Mouse (Mus musculus) hindbrain, postnatal 0 days (tissue): ENCODE measurements at regions not wholly inside any gene's neighbourhood (a gene's known extent, or its start where the extent isn't known, plus 50 kb on each side); places are given as distances from the start of the nearest gene placed in this dataset.

ENCODE experiments used
- ATAC-seq: fragments of 200-750 bp; cut with Nextera tagmentation; 2 replicates; pipeline ENCODE4 v1.8.0; 2017; ENCODE audit warnings: mild to moderate bottlenecking, moderate TSS enrichment, moderate library complexity
- DNase-seq: peaks from one replicate; pipeline ENCODE4 v3.0.0-alpha.2; 2015; ENCODE audit warnings: low spot score
- H3K27ac ChIP-seq: fragments of 300-500 bp; sonication (generic); 2 replicates; pipeline ENCODE4 v1.5.1; 2014; ENCODE audit warnings: mild to moderate bottlenecking
- H3K27me3 ChIP-seq: fragments of 300-500 bp; sonication (generic); 2 replicates; pipeline ENCODE4 v1.6.1; 2014; ENCODE audit warnings: low read length, mixed read lengths; ENCODE audit not compliant: insufficient read depth
- H3K36me3 ChIP-seq: fragments of 300-500 bp; sonication (generic); 2 replicates; pipeline ENCODE4 v1.6.1; 2014; ENCODE audit warnings: low read length, mixed read lengths; ENCODE audit not compliant: insufficient read depth
- H3K4me1 ChIP-seq: fragments of 300-500 bp; sonication (generic); 2 replicates; pipeline ENCODE4 v1.6.1; 2014; ENCODE audit warnings: antibody characterized with exemption, low read length, mixed read lengths; ENCODE audit not compliant: insufficient read depth
- H3K4me2 ChIP-seq: fragments of 300-500 bp; sonication (generic); 2 replicates; pipeline ENCODE4 v1.6.1; 2014; ENCODE audit warnings: low read depth, mild to moderate bottlenecking, low read length, moderate library complexity, mixed read lengths
- H3K4me3 ChIP-seq: fragments of 300-500 bp; sonication (generic); 2 replicates; pipeline ENCODE4 v1.5.1; 2014; ENCODE audit warnings: low read length
- H3K9ac ChIP-seq: fragments of 300-500 bp; sonication (generic); replicated peaks from 2 replicates; pipeline ENCODE4 v1.6.1; 2014; ENCODE audit warnings: mild to moderate bottlenecking, low read length, moderate library complexity, mixed read lengths
- H3K9me3 ChIP-seq: fragments of 300-500 bp; sonication (generic); 2 replicates; pipeline ENCODE4 v1.6.1; 2016; ENCODE audit warnings: low read length, mixed read lengths
- CTCF ChIP-seq: IDR thresholded peaks from 2 replicates; pipeline ENCODE4 v1.5.1; 2016; ENCODE audit warnings: antibody characterized with exemption, control low read depth, low read depth
- WGBS: fragments of 180-500 bp; shearing (Covaris S2); extraction: QIAGEN DNeasy Blood & Tissue Kit; methylation state at CpG from one replicate; pipeline ENCODE4 v1.1.7; 2014; 5-methylcytosine and 5-hydroxymethylcytosine counted together

GRCm38 (mm10) chr13:90777123-90777951, 127.8 kb downstream of the Atp6ap1l start:
- WGBS, result 67% methylated on average over 5 of the region's 5 CpGs
- H3K4me3 ChIP-seq, result no peak overlapping the region
- no peaks in the 10 kb centered on the region for H3K9me3 ChIP-seq
- peak overlapping the region; percentile 58; the same call in 1 of the 2 replicates for H3K27ac ChIP-seq
- no peak overlapping the region for H3K9ac ChIP-seq
- TF ChIP-seq CTCF, result no peak
- H3K27me3 ChIP-seq, result no peaks in the 10 kb centered on the region
- DNase-seq (peak; percentile 22), ATAC-seq (peak; percentile 63; the same call in 1 of the 2 replicates)
- no peaks in the 10 kb centered on the region for H3K4me1 ChIP-seq
- H3K4me2 ChIP-seq, result no peak overlapping the region
- no peaks in the 10 kb centered on the region for H3K36me3 ChIP-seq

GRCm38 (mm10) chr13:90762154-90762553, 143.0 kb downstream of the Atp6ap1l start:
- H3K27ac ChIP-seq, result no peak overlapping the region
- no peaks in the 10 kb centered on the region for H3K27me3 ChIP-seq
- H3K36me3 ChIP-seq, result no peaks in the 10 kb centered on the region
- DNase-seq (no peak), ATAC-seq (no peak)
- H3K9ac ChIP-seq, result no peak overlapping the region
- WGBS, result 66% methylated on average over 2 of the region's 2 CpGs
- no peaks in the 10 kb centered on the region for H3K4me1 ChIP-seq
- no peak overlapping the region for H3K4me3 ChIP-seq
- H3K9me3 ChIP-seq, result no peaks in the 10 kb centered on the region
- no peak for TF ChIP-seq CTCF
- H3K4me2 ChIP-seq, result no peak overlapping the region

- no peaks in the 10 kb centered on the region for H3K4me1 ChIP-seq
- 86% methylated on average over 4 of the region's 4 CpGs for WGBS
- ATAC-seq (no peak), DNase-seq (no peak)
- no peak overlapping the region for H3K9ac ChIP-seq
- no peaks in the 10 kb centered on the region for H3K27me3 ChIP-seq
- TF ChIP-seq CTCF, result no peak
- no peak overlapping the region for H3K4me2 ChIP-seq
- H3K36me3 ChIP-seq, result no peaks in the 10 kb centered on the region
- H3K4me3 ChIP-seq, result no peak overlapping the region
- no peak overlapping the region for H3K27ac ChIP-seq
- no peaks in the 10 kb centered on the region for H3K9me3 ChIP-seq
These were observed 144.6 kb downstream of the Atp6ap1l start for GRCm38 (mm10) chr13:90760516-90761050.

GRCm38 (mm10) chr13:90754451-90754850, 150.7 kb downstream of the Atp6ap1l start:
- no peak for TF ChIP-seq CTCF
- Histone ChIP-seq H3K9me3 (no peaks in the 10 kb centered on the region), H3K9ac (no peak overlapping the region), H3K4me1 (no peaks in the 10 kb centered on the region), H3K4me3 (no peak overlapping the region), H3K4me2 (no peak overlapping the region), H3K27me3 (no peaks in the 10 kb centered on the region), H3K27ac (no peak overlapping the region), H3K36me3 (no peaks in the 10 kb centered on the region)
- ATAC-seq (no peak), DNase-seq (no peak)
- WGBS, result 90% methylated on average over 3 of the region's 3 CpGs

- Histone ChIP-seq H3K4me1 (no peaks in the 10 kb centered on the region), H3K9ac (no peak overlapping the region), H3K27ac (no peak overlapping the region), H3K36me3 (no peaks in the 10 kb centered on the region), H3K4me2 (no peak overlapping the region), H3K27me3 (no peaks in the 10 kb centered on the region), H3K4me3 (no peak overlapping the region), H3K9me3 (no peaks in the 10 kb centered on the region)
- 85% methylated on average over 1 of the region's 1 CpGs for WGBS
- ATAC-seq, result no peak
- no peak for TF ChIP-seq CTCF
- DNase-seq, result no peak
These were observed 155.4 kb downstream of the Atp6ap1l start for GRCm38 (mm10) chr13:90749741-90750140.

- H3K4me3 ChIP-seq, result no peak overlapping the region
- DNase-seq (no peak), ATAC-seq (no peak)
- no peak for TF ChIP-seq CTCF
- H3K9ac ChIP-seq, result no peak overlapping the region
- no peaks in the 10 kb centered on the region for H3K36me3 ChIP-seq
- H3K27ac ChIP-seq, result no peak overlapping the region
- 29% methylated on average over 1 of the region's 1 CpGs for WGBS
- no peaks in the 10 kb centered on the region for H3K9me3 ChIP-seq
- H3K4me1 ChIP-seq, result no peaks in the 10 kb centered on the region
- H3K27me3 ChIP-seq, result no peaks in the 10 kb centered on the region
- H3K4me2 ChIP-seq, result no peak overlapping the region
These were observed 160.1 kb downstream of the Atp6ap1l start for GRCm38 (mm10) chr13:90745063-90745462.
